Mouse (Mus musculus) midbrain, embryonic 14.5 days (tissue): ENCODE data around the gene Ackr2. TPM values are rescaled to one million over a fixed set of nuclear protein-coding genes. Genes with fewer than 3 reads are reported as not detected.

Experiments
- ATAC-seq: fragments of 200-750 bp; cut with Nextera tagmentation; 2 replicates; pipeline ENCODE4 v1.8.0; 2017; ENCODE audit warnings: moderate number of reproducible peaks, moderate library complexity; ENCODE audit not compliant: low FRiP score, low TSS enrichment
- DNase-seq: peaks from one replicate; pipeline ENCODE4 v3.0.0-alpha.2; 2015
- H3K27ac ChIP-seq: fragments of 300-500 bp; sonication (generic); replicated peaks from 2 replicates; pipeline ENCODE4 v1.5.1; 2014; ENCODE audit warnings: mild to moderate bottlenecking, low read depth, low read length, moderate library complexity
- H3K27me3 ChIP-seq: fragments of 300-500 bp; sonication (generic); 2 replicates; pipeline ENCODE4 v1.6.1; 2014; ENCODE audit warnings: low read length, control low read depth, mixed read lengths; ENCODE audit not compliant: control insufficient read depth, insufficient read depth
- H3K36me3 ChIP-seq: fragments of 300-500 bp; sonication (generic); 2 replicates; pipeline ENCODE4 v1.6.1; 2014; ENCODE audit warnings: low read length, control low read depth; ENCODE audit not compliant: control insufficient read depth, insufficient read depth
- H3K4me1 ChIP-seq: fragments of 300-500 bp; sonication (generic); 2 replicates; pipeline ENCODE4 v1.6.1; 2014; ENCODE audit warnings: mild to moderate bottlenecking, antibody characterized with exemption, low read length, control low read depth; ENCODE audit not compliant: control insufficient read depth, insufficient read depth
- H3K4me2 ChIP-seq: fragments of 300-500 bp; sonication (generic); 2 replicates; pipeline ENCODE4 v1.6.1; 2014; ENCODE audit warnings: mild to moderate bottlenecking, low read length, moderate library complexity
- H3K4me3 ChIP-seq: fragments of 300-500 bp; sonication (generic); replicated peaks from 2 replicates; pipeline ENCODE4 v1.5.1; 2014; ENCODE audit warnings: low read depth, low read length
- H3K9ac ChIP-seq: fragments of 300-500 bp; sonication (generic); replicated peaks from 2 replicates; pipeline ENCODE4 v1.6.1; 2014; ENCODE audit warnings: mild to moderate bottlenecking, low read length, moderate library complexity
- H3K9me3 ChIP-seq: fragments of 300-500 bp; sonication (generic); 2 replicates; pipeline ENCODE4 v1.6.1; 2016; ENCODE audit warnings: low read length, control low read depth, mixed read lengths; ENCODE audit not compliant: control insufficient read depth
- WGBS: fragments of 180-500 bp; shearing (Covaris S2); extraction: QIAGEN DNeasy Blood & Tissue Kit; methylation state at CpG from one replicate; pipeline ENCODE4 v1.1.7; 2014; 5-methylcytosine and 5-hydroxymethylcytosine counted together
- polyA plus RNA-seq: library from polyadenylated mRNA; unstranded; fragments of >200 nt; fragmentation: Nextera tagmentation; extraction: Ambion mirVana; gene quantifications from 2 replicates; pipeline ENCODE4 v1.2.1, GENCODE M21; 2014

The Ackr2 gene
- polyA plus RNA-seq, 1 experiment from 2014 or later = 4.5 TPM

GRCm38 (mm10) chr9:121919027-121919501, 20.9 kb downstream of the Ackr2 start:
- Histone ChIP-seq H3K27ac (no peak overlapping the region), H3K4me3 (no peak overlapping the region), H3K36me3 (no peaks in the 10 kb centered on the region), H3K4me2 (no peak overlapping the region), H3K4me1 (no peaks in the 10 kb centered on the region), H3K9me3 (no peaks in the 10 kb centered on the region), H3K27me3 (no peaks in the 10 kb centered on the region), H3K9ac (no peak overlapping the region)
- no peak for DNase-seq
- no peak for ATAC-seq
- 82% methylated on average over 10 of the region's 10 CpGs for WGBS

GRCm38 (mm10) chr9:121923443-121923842, 25.3 kb downstream of the Ackr2 start:
- H3K9me3 ChIP-seq = no peaks in the 10 kb centered on the region
- no peak overlapping the region for H3K27ac ChIP-seq
- H3K27me3 ChIP-seq = no peaks in the 10 kb centered on the region
- H3K4me2 ChIP-seq = no peak overlapping the region
- WGBS = 90% methylated on average over 8 of the region's 8 CpGs
- no peak overlapping the region for H3K4me3 ChIP-seq
- no peaks in the 10 kb centered on the region for H3K4me1 ChIP-seq
- H3K9ac ChIP-seq = no peak overlapping the region
- no peak for ATAC-seq
- DNase-seq = no peak
- H3K36me3 ChIP-seq = no peaks in the 10 kb centered on the region

- H3K9ac ChIP-seq = no peak overlapping the region
- H3K27ac ChIP-seq = no peak overlapping the region
- ATAC-seq (no peak), DNase-seq (no peak)
- H3K4me1 ChIP-seq = no peaks in the 10 kb centered on the region
- no peaks in the 10 kb centered on the region for H3K9me3 ChIP-seq
- no peaks in the 10 kb centered on the region for H3K27me3 ChIP-seq
- no peak overlapping the region for H3K4me3 ChIP-seq
- H3K36me3 ChIP-seq = no peaks in the 10 kb centered on the region
- 73% methylated on average over 5 of the region's 5 CpGs for WGBS
- H3K4me2 ChIP-seq = no peak overlapping the region
Measured at GRCm38 (mm10) chr9:121923906-121924305, 25.8 kb downstream of the Ackr2 start.

- Histone ChIP-seq H3K27me3 (no peaks in the 10 kb centered on the region), H3K4me1 (no peaks in the 10 kb centered on the region), H3K9me3 (no peaks in the 10 kb centered on the region), H3K4me3 (no peak overlapping the region), H3K4me2 (no peak overlapping the region), H3K9ac (no peak overlapping the region), H3K36me3 (no peaks in the 10 kb centered on the region), H3K27ac (no peak overlapping the region)
- WGBS = 90% methylated on average over 9 of the region's 9 CpGs
- ATAC-seq (no peak), DNase-seq (no peak)
Measured at GRCm38 (mm10) chr9:121924901-121925560, 26.9 kb downstream of the Ackr2 start.

GRCm38 (mm10) chr9:121925959-121926358, 27.8 kb downstream of the Ackr2 start:
- Histone ChIP-seq H3K4me3 (no peak overlapping the region), H3K9ac (no peak overlapping the region), H3K27ac (no peak overlapping the region), H3K4me1 (no peaks in the 10 kb centered on the region), H3K4me2 (no peak overlapping the region), H3K36me3 (no peaks in the 10 kb centered on the region), H3K9me3 (no peaks in the 10 kb centered on the region), H3K27me3 (no peaks in the 10 kb centered on the region)
- WGBS = 79% methylated on average over 8 of the region's 8 CpGs
- ATAC-seq (no peak), DNase-seq (no peak)

- H3K27ac ChIP-seq = no peak overlapping the region
- 66% methylated on average over 11 of the region's 11 CpGs for WGBS
Measured at GRCm38 (mm10) chr9:121926634-121927405, 28.7 kb downstream of the Ackr2 start.

GRCm38 (mm10) chr9:121927721-121928120, 29.6 kb downstream of the Ackr2 start:
- no peak for DNase-seq
- no peak overlapping the region for H3K27ac ChIP-seq
- no peaks in the 10 kb centered on the region for H3K9me3 ChIP-seq
- ATAC-seq = no peak
- no peak overlapping the region for H3K4me2 ChIP-seq
- H3K4me1 ChIP-seq = no peaks in the 10 kb centered on the region
- H3K36me3 ChIP-seq = no peaks in the 10 kb centered on the region
- H3K27me3 ChIP-seq = no peaks in the 10 kb centered on the region
- H3K9ac ChIP-seq = no peak overlapping the region
- WGBS = 85% methylated on average over 7 of the region's 7 CpGs
- no peak overlapping the region for H3K4me3 ChIP-seq

More at GRCm38 (mm10) chr9:121926634-121927405, 28.7 kb downstream of the Ackr2 start:
- Histone ChIP-seq H3K4me1 (no peaks in the 10 kb centered on the region), H3K4me2 (no peak overlapping the region), H3K9ac (no peak overlapping the region), H3K36me3 (no peaks in the 10 kb centered on the region), H3K9me3 (no peaks in the 10 kb centered on the region), H3K27me3 (no peaks in the 10 kb centered on the region), H3K4me3 (no peak overlapping the region)
- DNase-seq (no peak), ATAC-seq (no peak)

GRCm38 (mm10) chr9:121928498-121928897, 30.3 kb downstream of the Ackr2 start:
- H3K4me1 ChIP-seq = no peaks in the 10 kb centered on the region
- no peak overlapping the region for H3K27ac ChIP-seq
- peak; percentile 76 for DNase-seq
- no peak overlapping the region for H3K4me3 ChIP-seq
- H3K9me3 ChIP-seq = no peaks in the 10 kb centered on the region
- ATAC-seq = no peak
- 25% methylated on average over 2 of the region's 2 CpGs for WGBS
- H3K27me3 ChIP-seq = no peaks in the 10 kb centered on the region
- no peak overlapping the region for H3K4me2 ChIP-seq
- H3K36me3 ChIP-seq = no peaks in the 10 kb centered on the region
- no peak overlapping the region for H3K9ac ChIP-seq

- H3K27me3 ChIP-seq = no peaks in the 10 kb centered on the region
- no peaks in the 10 kb centered on the region for H3K4me1 ChIP-seq
- no peak overlapping the region for H3K9ac ChIP-seq
- H3K4me2 ChIP-seq = no peak overlapping the region
- no peak overlapping the region for H3K4me3 ChIP-seq
- no peaks in the 10 kb centered on the region for H3K36me3 ChIP-seq
- no peaks in the 10 kb centered on the region for H3K9me3 ChIP-seq
- 84% methylated on average over 4 of the region's 4 CpGs for WGBS
- no peak for ATAC-seq
- no peak for DNase-seq
- H3K27ac ChIP-seq = no peak overlapping the region
Measured at GRCm38 (mm10) chr9:121934856-121935255, 36.7 kb downstream of the Ackr2 start.
